Mouse (Mus musculus): ENCODE measurements around the gene Olfr1302. TPM values are rescaled to one million over a fixed set of nuclear protein-coding genes. Genes with fewer than 3 reads are reported as not detected.

The Olfr1302 gene
- polyA plus RNA-seq (2021): not detected

DNA sequence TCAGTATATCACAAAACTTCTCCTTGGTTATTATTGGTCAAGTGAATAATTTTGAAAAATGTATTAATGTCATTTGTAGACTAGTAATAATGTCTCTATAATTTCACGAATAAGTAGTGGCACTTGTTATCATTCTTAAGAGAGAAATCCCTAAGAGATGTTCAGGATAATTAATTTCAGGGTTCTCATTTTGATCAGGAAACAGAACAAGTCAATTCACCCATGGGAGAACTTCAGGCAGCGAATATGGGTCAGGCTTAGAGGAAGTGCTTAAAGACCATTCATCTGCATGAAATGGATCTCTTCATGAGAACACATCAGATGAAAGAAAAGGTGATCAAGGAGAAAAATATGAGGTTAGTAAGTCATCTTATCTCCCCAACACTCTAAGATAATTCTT lies at the start of gene Olfr1302:
Gene Olfr1302, plus strand, starts transcription at position 301 of the 400 bp plus-strand sequence.
- no peak for TF ChIP-seq CTCF (IDR thresholded peaks at IDR 0.05)
- no peak for ATAC-seq
- no peak for DNase-seq (ENCODE audit: low read depth, low spot score)
- no peaks in the 10 kb centered on the region for H3K27me3 ChIP-seq
- POLR2A ChIA-PET: no interaction called here
- in situ Hi-C loops (cut with MboI; ENCODE audit: low pct_unique_long_range_greater_than_20kb): no loop called here
- CTCF ChIA-PET: no interaction called here

GRCm38 (mm10) chr2:111750706-111751105 lies 26.5 kb upstream of the Olfr1302 start, which contains the start of gene Olfr1301:
Olfr1301 (plus strand) TSS chr2:111751006.
- CTCF ChIA-PET: no interaction called here
- in situ Hi-C loops (cut with MboI; ENCODE audit: low pct_unique_long_range_greater_than_20kb): no loop called here
- ATAC-seq (no peak), DNase-seq (ENCODE audit: low read depth, low spot score) (no peak)
- no peaks in the 10 kb centered on the region for H3K27me3 ChIP-seq
- TF ChIP-seq CTCF (IDR thresholded peaks at IDR 0.05): no peak
- POLR2A ChIA-PET: no interaction called here

GRCm38 (mm10) chr2:111812936-111813335 lies 35.7 kb downstream of the Olfr1302 start:
- DNase-seq (ENCODE audit: low read depth, low spot score): no peak
- POLR2A ChIA-PET: no interaction called here
- ATAC-seq: no peak
- CTCF ChIA-PET: no interaction called here
- no peaks in the 10 kb centered on the region for H3K27me3 ChIP-seq
- no peak for TF ChIP-seq CTCF (IDR thresholded peaks at IDR 0.05)
- in situ Hi-C loops (cut with MboI; ENCODE audit: low pct_unique_long_range_greater_than_20kb): no loop called here

DNA sequence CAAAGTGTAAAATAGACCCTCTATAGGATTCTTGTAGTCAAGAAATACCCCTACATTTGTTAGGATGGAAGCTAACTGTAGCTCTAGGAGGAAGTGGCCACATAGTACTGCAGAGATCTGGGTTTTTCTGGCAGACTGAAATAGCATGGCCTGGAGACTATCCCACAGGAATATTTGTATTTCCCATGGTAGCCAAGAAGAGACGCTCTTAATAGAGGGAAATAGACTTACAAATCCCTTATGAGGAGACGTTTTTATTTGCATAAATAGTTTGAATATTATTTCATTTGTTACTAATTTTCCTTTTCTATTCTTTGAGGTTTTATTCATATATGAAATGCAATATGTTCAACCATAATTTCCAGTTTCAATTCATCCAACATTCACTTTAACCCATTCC lies 43.0 kb downstream of the Olfr1302 start, which contains the start of gene Olfr1303:
Gene Olfr1303, minus strand, starts transcription at position 101 of the 400 bp plus-strand sequence.
- ChIA-PET CTCF (no interaction called here), POLR2A (no interaction called here)
- no peaks in the 10 kb centered on the region for H3K27me3 ChIP-seq
- DNase-seq (ENCODE audit: low read depth, low spot score) (no peak), ATAC-seq (no peak)
- in situ Hi-C loops (cut with MboI; ENCODE audit: low pct_unique_long_range_greater_than_20kb): no loop called here
- TF ChIP-seq CTCF (IDR thresholded peaks at IDR 0.05): no peak

Other genes starting within 250 kb of the Olfr1302 start
- gene Olfr1294, start 237.1 kb upstream of the Olfr1302 start, polyA plus RNA-seq (2021): not detected
- gene Olfr1295, start 207.7 kb upstream of the Olfr1302 start, polyA plus RNA-seq (2021): not detected
- gene Olfr1297, start 150.9 kb upstream of the Olfr1302 start, polyA plus RNA-seq (2021): not detected
- gene Olfr1298, start 128.2 kb upstream of the Olfr1302 start, polyA plus RNA-seq (2021): not detected
- not detected for gene Olfr1299, start 116.0 kb upstream of the Olfr1302 start, polyA plus RNA-seq (2021)
- not detected for gene Olfr1301, start 26.4 kb upstream of the Olfr1302 start, polyA plus RNA-seq (2021)
- not detected for gene Olfr1303, start 42.9 kb downstream of the Olfr1302 start, polyA plus RNA-seq (2021)
- gene Olfr1305, start 99.7 kb downstream of the Olfr1302 start, polyA plus RNA-seq (2021): not detected
- not detected for gene Olfr1306, start 138.8 kb downstream of the Olfr1302 start, polyA plus RNA-seq (2021)
- under 0.01 TPM for gene Olfr1307, start 172.0 kb downstream of the Olfr1302 start, polyA plus RNA-seq (2021)
- gene Olfr1308, start 187.5 kb downstream of the Olfr1302 start, polyA plus RNA-seq (2021): not detected
- not detected for gene Olfr1309, start 212.9 kb downstream of the Olfr1302 start, polyA plus RNA-seq (2021)
- not detected for gene Olfr1310, start 235.3 kb downstream of the Olfr1302 start, polyA plus RNA-seq (2021)
- not detected for gene Olfr1311, start 247.0 kb downstream of the Olfr1302 start, polyA plus RNA-seq (2021)